Mouse (Mus musculus) embryo, embryonic 10.5 days (tissue): ENCODE data around the gene Mprip.

Source experiments
- DNase-seq: peaks from one replicate; pipeline ENCODE4 v3.0.0-alpha.2; 2015; ENCODE audit warnings: low spot score

The Mprip gene

GRCm38 (mm10) chr11:59804409-59805110, 143.5 kb downstream of the Mprip start:
- DNase-seq: no peak

GRCm38 (mm10) chr11:59805256-59805655, 144.2 kb downstream of the Mprip start:
- DNase-seq: no peak

- DNase-seq: no peak
Measured at GRCm38 (mm10) chr11:59805656-59806055, 144.6 kb downstream of the Mprip start.

DNA sequence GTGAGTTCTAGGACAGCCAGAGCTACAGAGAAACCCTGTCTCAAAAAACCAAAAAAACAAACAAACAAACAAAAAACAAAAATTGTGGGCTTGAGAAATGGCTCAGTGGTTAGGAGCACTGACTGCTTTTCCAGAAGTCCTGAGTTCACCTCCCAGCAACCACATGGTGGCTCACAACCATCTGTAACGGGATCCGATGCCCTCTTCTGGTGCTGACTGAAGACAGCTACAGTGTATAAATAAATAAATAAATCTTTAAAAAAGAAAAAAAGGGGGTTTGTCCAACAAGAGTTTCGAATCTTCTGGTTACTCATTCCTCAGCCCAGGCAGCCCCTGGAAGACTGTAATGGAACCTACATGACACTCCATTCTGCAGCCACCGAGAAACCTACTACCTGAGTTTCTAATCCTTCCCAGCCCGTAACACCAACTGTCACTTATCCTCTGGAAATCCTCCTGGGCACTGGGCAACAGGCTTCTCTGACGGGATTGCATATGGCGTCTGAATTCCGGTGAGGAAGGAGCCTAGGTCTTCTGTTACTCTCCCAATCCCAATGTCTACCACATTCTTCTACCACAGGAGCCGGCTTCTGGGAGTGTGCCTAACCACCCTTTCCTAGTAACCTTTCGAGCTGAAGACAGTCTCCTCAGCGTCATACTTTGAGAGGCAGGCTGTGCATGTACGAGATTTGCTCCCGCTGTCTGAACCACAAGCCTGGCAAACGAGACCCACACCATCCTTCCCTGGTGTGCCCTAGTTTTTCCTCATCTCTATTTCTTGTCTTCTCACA, 147.3 kb downstream of the Mprip start:
- DNase-seq: no peak

- DNase-seq: peak; percentile 19
Measured at GRCm38 (mm10) chr11:59809071-59809669, 148.1 kb downstream of the Mprip start.

- peak; percentile 89 for DNase-seq
Measured at GRCm38 (mm10) chr11:59809670-59810474, 148.8 kb downstream of the Mprip start, which contains the start of gene Flcn. TSS of gene Flcn (minus strand) at chr11:59810016.

- no peak for DNase-seq
Measured at GRCm38 (mm10) chr11:59810480-59811158, 149.5 kb downstream of the Mprip start.

- no peak for DNase-seq
Measured at GRCm38 (mm10) chr11:59811211-59811610, 150.1 kb downstream of the Mprip start.

DNA sequence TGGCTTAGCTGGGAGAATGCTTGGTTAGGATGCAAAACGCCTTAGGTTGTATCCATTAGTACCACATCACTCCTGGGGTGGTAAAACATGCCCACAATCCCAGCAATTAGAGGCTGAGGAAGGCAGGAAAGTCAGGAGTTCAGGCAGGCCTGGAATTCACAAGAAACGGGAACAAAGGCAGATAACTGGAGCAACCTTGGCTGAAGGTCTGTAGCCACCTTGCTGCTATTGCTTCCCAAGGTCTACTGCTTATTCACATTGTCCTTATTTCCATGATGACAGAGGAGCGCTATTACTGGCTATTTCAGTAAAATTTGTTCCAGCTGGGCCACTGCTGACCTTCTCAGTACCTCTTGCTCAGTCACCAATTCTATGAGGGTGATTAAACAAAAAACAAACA, 152.2 kb downstream of the Mprip start:
- no peak for DNase-seq

GRCm38 (mm10) chr11:59814311-59814710, 153.2 kb downstream of the Mprip start:
- DNase-seq: no peak

DNA sequence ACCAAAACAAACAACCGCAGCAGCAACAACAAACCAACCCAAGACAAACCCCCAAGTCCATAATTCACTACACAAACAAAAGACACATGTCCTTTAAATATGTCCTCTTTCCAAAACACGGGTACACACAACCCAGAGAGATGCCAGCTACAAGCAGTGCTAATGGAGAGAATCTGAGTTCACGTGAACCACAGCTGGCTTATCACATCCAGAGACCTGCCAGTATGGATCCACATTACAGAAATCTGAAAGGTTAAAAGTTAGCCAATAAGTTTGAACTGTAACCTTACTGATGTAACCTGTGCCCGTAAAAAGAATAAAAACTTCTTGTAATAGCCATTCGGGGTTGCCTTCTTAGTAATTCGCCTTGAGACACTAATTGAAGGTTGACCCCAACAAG, 153.8 kb downstream of the Mprip start:
- no peak for DNase-seq

- DNase-seq: no peak
Measured at GRCm38 (mm10) chr11:59815482-59816065, 154.5 kb downstream of the Mprip start.

GRCm38 (mm10) chr11:59817916-59818315, 156.8 kb downstream of the Mprip start:
- no peak for DNase-seq

DNA sequence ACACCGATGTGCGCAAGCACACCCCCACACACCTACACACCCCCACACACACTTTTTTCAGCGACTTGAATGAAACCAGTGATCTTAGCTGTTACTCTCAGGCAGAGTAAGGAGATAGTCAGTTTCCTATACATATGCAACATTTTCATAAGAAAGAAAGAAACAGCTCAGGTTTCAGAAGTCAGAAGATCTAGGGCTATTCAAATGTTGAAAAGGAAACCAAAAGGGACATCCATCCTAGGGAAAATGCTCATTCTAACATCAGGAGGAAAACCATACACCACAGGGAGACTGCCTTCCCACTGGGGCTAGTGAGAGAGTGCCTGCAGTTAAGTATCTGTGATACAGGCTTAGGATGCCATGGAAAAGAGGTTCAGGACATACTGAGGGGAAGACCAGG, 160.5 kb downstream of the Mprip start:
- no peak for DNase-seq
